Mouse (Mus musculus): ENCODE measurements at regions not wholly inside any gene's neighbourhood (a gene's known extent, or its start where the extent isn't known, plus 50 kb on each side); places are given as distances from the start of the nearest gene placed in this dataset.

DNA sequence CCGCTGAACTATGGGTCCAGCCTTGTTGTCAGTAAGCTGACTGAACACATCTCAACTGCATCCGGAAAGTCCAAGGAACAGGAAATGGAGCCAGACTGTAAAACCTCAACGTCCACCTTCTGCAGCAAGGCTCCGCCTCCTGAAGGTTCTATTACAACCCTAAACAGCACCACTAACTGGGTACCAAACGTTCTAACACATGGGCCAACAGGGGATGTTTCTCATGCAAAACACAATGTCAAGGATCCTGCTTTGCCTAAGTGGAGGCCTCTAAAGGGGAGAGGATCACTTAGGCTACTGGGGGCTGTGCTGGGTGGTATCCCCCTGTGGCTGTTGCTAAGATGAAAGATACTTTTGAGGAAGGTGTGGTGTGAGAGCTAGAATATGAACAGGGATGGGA, 51.0 kb upstream of the Stt3b start:
- in situ Hi-C loops (cut with MboI, MseI) = no loop called here

DNA sequence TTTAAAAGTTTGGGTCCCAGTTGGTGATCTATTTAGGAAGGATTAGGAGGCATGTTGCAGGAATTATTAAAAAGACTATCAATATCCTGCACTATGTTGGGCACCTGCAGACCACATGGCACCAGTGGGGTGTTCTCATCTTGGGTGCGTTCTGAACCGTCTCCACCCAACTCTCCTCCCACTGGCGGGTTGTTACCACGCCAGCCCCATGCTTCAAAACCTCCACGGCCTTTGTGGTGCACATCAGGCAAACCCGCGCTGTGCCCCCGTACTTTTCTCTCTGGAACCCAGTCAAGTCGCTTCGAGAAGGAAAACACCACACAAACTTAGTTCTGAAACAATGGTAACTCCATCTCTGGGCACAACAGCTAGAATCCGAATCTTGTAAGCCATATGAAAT, 51.7 kb upstream of the Stt3b start:
- in situ Hi-C loops (cut with MboI, MseI) = no loop called here

DNA sequence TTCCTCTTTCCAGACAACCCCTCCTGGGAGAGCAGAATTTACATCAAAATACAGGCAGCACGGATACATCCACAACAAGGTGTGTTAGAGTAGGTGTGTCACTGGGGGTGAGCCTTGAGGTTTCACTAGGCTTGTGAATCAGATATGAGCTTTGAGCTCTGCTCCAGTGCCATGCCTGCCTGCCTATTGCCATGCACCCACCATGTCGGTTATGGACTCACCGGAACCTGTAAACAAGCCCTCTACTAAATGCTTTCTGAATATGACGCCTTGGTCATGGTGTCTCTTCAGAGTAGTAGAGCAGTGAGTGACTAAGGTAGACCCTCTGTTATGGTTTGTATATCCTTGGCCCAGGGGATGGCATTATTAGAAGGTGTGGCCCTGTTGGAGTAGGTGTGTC, 52.3 kb upstream of the Stt3b start:
- in situ Hi-C loops (cut with MboI, MseI) = no loop called here

DNA sequence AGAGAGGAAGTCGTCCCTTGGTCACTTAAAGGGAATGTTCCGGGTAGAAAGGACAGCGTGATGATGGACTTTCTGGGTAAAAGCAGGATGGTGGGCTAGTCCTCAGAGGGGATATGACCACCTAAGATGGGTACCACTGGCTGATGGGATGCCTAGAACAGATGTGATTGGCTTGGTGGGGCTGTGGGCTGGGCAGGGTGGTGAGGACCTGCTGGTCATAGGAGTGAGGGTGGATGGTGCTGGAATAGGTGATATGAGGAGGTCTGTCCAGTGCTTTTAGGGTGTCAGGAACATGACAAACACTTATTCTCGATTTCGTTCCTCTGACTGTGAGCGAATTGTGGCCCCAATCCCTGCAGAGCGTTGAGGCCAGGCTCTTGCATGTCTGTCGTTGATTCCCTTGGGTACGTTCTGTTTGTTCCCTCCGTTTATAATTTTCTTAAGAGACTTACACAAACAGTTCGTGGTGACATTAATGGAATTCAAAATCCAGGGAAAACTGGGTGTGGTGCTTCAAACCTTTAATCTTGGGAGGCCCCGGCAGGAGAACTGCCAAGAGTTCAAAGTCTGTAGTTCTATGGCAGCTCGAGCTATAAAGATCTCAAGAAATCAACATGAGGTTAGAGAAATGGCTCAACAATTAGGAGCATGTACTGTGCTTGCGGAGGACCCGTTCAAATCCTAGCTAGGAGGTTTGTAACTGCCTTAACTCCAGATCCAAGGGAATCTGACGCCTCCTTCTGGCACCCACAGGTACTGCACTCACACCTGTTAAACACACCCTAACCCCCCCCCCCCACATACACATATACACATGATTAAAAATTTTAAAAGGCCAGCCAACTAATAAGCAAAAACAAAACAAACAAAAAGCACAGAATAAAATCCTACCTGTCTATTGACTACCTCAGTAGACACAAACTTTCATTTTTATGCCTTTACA, 55.0 kb upstream of the Stt3b start:
- in situ Hi-C loops (cut with MboI, MseI) = no loop called here

- in situ Hi-C loops (cut with MboI, MseI) = no loop called here
Measured at GRCm38 (mm10) chr9:115367808-115368207, 57.6 kb upstream of the Stt3b start.

- in situ Hi-C loops (cut with MboI, MseI) = no loop called here
Measured at GRCm38 (mm10) chr9:115380276-115380675, 70.1 kb upstream of the Stt3b start.

DNA sequence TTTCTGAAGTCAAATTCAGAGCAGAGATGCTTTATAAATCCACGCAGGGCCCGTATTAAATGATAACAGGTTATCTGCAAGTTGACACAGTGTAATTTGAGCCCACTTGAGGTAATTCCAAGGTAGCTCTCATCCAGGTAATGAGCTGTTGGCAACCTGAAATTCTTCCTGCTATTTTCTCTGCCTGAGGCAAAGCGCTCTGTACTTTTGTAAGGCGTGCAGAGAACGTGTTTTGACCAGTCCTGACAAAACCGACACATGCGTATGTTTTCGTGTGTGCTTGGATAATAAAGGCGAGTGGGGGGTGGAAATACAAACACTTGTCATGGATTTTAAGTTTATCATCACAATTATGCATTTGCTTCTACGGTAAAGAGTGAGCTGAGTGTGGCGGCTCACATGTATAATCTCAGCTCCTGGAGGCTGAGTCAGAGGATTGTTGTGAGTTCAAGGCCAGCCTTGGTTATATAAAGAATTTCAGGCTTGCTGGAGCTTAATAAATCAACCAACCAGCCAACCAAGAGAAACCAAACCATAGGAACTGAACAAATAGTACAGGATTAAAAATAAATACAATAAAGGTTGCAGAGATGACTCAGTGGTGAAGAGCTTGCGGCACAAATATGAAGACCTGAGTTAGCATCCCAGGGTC, 72.7 kb upstream of the Stt3b start:
- in situ Hi-C loops (cut with MboI, MseI) = no loop called here

GRCm38 (mm10) chr9:115383935-115384334, 73.7 kb upstream of the Stt3b start:
- in situ Hi-C loops (cut with MboI, MseI) = no loop called here

DNA sequence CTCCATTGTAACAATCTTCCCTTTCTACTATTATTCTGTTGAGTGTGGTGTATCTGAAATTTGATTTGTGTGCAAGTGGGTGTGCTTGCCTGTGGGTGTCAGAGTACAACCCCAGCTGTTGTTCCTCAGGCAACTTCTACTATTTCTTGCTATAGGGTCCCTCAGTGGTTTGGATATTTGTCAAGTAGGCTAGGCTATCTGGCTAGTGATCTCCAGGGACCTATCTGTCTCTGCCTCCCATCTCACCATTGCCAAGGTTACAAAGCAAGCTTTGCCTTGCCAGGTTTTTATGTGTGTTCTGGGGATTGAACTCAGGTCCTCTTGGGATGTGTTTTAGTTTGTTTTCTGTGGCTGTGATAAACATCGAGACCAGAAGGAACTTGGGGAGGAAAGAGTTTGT, 74.1 kb upstream of the Stt3b start:
- in situ Hi-C loops (cut with MboI, MseI) = no loop called here

DNA sequence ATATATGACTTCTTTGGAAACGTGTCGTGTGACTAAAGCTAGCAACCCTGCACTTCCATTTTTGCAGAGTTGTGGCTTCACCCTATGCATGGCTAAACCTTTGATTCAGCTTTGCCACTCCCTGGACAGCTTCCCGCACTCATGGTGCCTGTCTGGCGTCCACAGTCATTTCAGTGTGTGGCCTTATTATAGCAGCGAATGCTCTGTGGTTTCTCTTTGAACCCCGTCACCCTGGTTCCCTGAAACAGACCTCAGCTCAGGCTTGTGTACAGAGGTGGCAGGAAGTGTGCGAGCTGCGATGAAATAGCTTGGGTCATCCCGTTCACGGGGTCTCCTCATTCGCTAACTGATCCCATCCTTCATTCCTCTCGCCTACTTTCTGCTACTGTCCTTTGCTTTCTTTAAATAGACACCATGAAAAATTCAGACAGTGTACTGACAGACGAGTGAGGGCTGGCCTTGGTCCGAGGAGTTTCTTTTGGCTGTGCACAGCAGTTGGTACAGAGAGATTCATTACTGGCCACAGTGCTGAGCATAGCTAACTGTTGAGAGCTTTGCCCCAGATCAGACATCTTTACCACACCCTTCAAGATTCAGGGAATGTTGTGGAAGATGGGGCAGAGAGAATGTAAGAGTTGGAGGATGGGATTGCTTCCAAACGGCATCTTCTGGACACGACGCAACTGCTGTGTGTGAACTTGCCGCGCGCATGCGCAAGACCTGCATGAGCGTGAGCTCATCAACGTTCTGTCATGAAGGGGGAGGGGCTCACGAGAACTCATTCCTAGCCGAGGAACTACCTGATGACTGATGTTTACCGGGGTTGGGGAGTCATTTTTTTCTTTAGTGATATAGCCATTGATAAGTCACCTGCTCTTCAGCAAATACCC, 77.5 kb upstream of the Stt3b start:
- in situ Hi-C loops (cut with MboI, MseI) = no loop called here

GRCm38 (mm10) chr9:115388361-115388759, 78.1 kb upstream of the Stt3b start:
- in situ Hi-C loops (cut with MboI, MseI) = no loop called here

DNA sequence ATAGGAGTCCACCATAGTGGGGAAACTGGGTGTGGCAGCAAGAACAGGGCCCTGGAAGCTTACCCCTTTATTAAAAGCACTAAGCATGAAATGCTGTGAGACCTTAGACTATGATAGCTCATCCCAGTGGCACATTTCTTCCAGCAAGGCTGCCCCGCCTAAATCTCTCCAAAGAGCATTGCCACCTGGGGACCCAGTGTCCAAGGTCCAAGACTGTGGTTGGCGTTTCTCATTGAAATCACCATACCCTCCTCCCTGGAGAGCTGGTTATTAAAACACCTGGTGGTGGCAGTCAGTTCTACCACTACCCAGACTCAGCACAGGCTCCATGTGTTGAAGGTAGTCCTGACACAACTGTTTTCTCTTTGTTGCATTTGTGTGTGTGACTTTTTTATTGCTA, 78.9 kb upstream of the Stt3b start:
- in situ Hi-C loops (cut with MboI, MseI) = no loop called here

DNA sequence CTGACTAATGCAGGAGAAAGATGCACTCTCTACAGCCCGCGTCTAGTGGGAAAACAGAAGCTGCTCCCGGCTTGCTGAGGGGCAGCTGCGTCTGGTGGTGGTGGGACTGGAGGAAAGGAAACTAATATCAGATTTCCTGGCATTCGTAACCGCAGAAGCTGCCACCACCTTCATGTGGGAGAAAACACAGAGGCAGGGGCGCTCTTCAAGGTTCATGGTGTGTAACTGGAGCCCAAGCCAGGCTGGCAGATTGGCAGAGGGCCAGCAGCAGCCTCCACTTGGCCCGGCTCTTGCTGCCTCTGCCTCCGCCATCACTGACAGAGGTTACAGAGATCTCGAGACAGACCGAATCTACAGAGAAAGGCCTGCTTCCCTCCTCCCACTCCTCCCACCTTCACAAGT, 80.7 kb upstream of the Stt3b start:
- in situ Hi-C loops (cut with MboI, MseI) = no loop called here

DNA sequence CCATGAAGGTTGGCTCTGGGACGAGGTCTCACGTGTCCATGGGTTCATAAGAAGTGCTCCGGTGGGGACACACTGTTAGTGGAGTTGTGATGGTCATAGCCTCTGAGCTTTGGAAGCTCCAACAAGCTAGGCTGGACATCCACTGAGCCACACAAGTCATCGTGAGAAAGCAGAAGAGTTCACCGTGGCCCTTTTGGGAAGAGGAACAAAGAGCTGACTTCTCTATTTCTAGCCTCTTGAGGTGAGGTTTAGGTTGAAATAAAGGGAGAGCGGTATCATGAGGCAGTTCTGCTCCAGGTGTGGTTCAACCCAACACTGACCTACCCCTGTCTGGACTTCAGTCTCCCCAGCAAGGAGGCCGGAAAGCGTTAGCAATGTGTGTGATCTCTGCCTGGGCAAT, 85.3 kb upstream of the Stt3b start:
- in situ Hi-C loops (cut with MboI, MseI) = no loop called here

GRCm38 (mm10) chr9:115400461-115400860, 90.2 kb upstream of the Stt3b start:
- in situ Hi-C loops (cut with MboI, MseI) = no loop called here

- in situ Hi-C loops (cut with MboI, MseI) = no loop called here
Measured at GRCm38 (mm10) chr9:115401405-115402151, 91.4 kb upstream of the Stt3b start.

GRCm38 (mm10) chr9:115402661-115403060, 92.4 kb upstream of the Stt3b start:
- in situ Hi-C loops (cut with MboI, MseI) = no loop called here

GRCm38 (mm10) chr9:115403354-115403968, 93.2 kb upstream of the Stt3b start:
- in situ Hi-C loops (cut with MboI, MseI) = no loop called here

DNA sequence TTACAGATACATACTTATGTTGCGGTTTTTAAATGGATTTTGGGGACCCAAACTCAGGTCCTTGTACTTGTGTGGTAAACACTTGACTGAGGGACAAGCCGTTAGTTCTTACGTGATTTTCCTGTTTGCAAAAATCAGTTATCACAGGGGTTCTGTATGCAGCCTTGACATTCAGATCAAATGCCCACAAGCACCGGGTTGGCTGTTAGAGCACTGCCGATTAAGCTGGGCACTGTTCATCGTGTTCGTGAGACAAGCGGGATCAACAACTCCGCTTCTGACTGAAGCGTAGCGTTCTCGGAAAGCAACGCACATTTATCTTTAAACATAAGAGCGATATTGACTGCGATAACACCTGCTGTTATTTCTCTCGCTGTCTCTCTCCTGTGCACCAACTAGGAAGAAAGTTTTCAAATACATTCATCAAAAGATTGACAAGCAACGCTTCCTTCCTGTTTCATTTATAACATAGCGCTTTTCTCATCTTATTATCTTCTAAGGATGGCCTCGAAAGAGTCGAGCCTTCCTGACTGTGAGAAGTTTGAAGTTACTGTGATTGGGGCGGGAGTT, 97.8 kb upstream of the Stt3b start:
- in situ Hi-C loops (cut with MboI, MseI) = no loop called here

DNA sequence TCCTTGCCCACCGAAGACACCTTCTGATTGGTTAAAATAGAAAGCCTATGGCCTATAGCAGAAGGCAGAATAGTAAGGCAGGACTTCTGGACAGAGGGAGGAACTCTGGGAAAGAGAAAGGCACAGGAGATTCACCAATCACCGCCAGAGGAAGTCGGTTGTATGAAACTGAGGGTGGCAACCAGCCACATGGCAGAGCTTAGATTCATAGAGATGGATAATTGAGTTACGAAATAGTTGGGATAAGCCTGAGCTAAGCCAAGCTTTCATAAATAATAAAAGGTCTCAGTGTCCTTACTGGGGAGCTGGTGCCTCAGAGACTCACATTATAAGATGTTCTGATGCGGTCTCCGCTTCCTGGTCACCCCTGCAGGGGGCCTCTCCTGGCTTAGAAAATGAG, 98.7 kb upstream of the Stt3b start:
- in situ Hi-C loops (cut with MboI, MseI) = no loop called here

- in situ Hi-C loops (cut with MboI, MseI) = no loop called here
Measured at GRCm38 (mm10) chr9:115414190-115414589, 104.0 kb upstream of the Stt3b start.

All from T-helper 1 cell (primary cell).